Mouse (Mus musculus) heart, postnatal 14 days (tissue): ENCODE results near the gene Adcy5. TPM values are rescaled to one million over a fixed set of nuclear protein-coding genes. Genes with fewer than 3 reads are reported as not detected.
A peak's percentile ranks its signal among the peaks of the same experiment; 100 is the strongest.

ENCODE experiments used
- DNase-seq, 2 experiments: peaks; one replicate each; pipeline ENCODE4 v3.0.0; 2021 to 2022
- intact Hi-C: fragments of 180-260 bp; cut with DNase I; formaldehyde crosslinking; loops from one replicate; pipeline ENCODE4 v1.15.1; 2025
- total RNA-seq, 2 experiments: library from RNA; stranded (reverse); gene quantifications; 2 replicates each; pipeline ENCODE4 v1.2.3; 2021

Gene Adcy5
- total RNA-seq, 2 experiments from 2014 or later, result 50.4 to 50.9 TPM

DNA sequence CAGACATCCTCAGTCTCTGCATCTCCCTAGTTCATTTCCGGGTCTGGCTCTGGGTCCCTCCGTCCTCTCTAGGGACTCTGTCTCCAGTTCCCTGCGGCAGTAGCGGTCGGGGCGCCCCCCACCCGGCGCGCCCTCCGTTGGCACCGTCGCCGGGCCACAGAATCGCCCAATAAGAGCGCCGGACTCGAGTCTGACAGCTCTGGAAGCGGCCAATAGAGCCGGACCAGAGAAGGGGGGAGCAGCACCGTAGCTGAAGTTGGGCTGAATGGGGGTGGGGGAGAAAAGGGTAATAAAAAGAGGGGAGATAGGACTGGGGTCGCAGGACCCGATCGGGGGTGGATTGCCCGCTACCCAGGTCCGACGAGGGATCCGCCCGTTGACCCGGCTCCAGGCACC, 434 bp upstream of the Adcy5 start:
- intact Hi-C loops, result loop anchor here (2.0 kb wide), 1 partner anchor 43 kb away; no protein-coding TSS in a partner anchor
- DNase-seq, result peak in 1 of 2 experiments; percentile 60

DNA sequence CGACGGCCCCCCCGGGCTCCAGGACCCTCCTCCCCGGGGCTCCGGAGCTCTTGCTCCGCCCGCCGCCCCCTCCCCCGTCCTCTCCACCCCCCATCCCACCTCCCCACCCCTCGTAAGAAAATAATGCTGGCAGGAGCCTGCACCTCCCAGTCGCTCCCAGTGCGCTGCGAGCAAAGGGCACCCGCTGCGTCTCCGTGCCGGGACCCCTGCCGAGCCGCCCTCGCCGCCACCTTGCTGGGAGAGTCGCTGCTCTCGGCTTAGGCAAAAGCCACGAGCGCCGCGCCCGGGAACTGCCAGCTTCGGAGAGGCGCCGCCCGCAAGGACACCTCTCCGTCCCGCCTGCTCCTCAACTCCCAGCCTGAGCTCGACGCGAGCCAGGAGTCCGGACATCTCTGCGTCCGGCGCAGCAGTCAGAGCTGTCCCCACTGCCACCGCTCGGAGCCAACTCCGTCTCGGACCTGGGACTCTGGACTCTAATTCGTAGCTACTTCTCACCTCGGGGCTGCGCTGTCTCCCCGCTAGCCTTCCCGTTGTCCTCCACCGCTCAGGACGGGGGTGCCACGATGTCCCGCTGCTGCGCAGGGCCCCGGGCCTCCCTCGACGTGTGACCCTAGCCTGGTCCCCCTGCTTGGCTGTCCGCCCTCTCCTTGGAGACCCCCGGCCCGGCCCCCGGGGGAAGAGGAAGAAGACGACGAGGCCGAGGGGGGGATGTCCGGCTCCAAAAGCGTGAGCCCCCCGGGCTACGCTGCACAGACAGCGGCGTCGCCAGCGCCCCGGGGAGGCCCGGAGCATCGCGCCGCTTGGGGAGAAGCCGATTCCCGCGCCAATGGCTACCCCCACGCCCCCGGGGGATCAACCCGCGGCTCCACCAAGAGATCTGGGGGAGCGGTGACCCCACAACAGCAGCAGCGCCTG, 971 bp downstream of the Adcy5 start:
- DNase-seq, result peak; percentile 57 to 70
- intact Hi-C loops, result loop anchor here (1.0 to 5.0 kb wide), 3 partner anchors 45 to 115 kb away; no protein-coding TSS in a partner anchor

DNA sequence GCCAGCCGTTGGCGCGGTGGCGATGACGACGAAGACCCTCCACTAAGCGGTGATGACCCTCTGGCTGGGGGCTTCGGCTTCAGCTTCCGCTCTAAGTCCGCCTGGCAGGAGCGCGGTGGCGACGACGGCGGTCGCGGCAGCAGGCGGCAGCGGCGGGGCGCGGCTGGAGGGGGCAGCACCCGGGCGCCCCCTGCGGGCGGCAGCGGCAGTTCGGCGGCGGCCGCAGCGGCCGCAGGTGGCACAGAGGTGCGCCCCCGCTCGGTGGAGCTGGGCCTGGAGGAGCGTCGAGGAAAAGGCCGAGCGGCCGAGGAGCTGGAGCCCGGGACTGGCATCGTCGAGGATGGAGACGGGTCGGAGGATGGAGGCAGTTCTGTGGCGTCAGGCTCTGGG, 1.6 kb downstream of the Adcy5 start:
- DNase-seq, result peak; percentile 79
- intact Hi-C loops, result loop anchor here (1.0 to 5.0 kb wide), 2 partner anchors 99 to 114 kb away; no protein-coding TSS in a partner anchor

DNA sequence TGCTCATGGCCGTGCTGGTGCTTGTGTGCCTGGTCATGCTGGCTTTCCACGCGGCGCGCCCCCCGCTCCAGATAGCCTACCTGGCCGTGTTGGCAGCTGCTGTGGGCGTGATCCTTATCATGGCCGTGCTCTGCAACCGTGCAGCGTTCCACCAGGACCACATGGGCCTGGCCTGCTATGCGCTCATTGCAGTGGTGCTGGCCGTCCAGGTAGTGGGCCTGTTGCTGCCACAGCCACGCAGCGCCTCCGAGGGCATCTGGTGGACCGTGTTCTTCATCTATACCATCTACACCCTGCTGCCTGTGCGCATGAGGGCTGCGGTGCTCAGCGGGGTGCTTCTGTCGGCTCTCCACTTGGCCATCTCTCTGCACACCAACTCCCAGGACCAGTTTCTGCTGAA, 2.2 kb downstream of the Adcy5 start:
- intact Hi-C loops, result loop anchor here (1.0 to 5.0 kb wide), 2 partner anchors 100 to 113 kb away; no protein-coding TSS in a partner anchor
- no peak for DNase-seq

DNA sequence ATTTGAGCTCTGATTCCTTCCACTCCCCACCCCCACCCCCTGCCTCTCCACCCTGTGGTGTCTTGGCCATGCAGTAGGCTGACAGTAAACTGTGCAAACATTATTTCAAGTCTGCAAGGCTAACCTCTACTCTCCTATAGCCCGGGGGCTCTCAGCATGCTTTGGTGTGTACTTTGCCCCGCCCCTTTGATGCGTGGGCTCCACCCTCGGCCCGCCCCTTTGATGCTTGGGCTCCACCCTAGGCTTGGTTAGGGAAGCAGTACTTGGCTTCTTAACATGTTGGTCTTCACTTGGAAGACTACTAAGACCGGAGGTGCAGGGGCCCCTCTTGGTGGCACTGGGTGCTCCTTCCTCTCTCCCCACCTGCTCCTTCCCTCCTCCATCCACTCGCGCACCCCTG, 4.9 kb downstream of the Adcy5 start:
- intact Hi-C loops, result loop anchor here (5.0 kb wide), 1 partner anchor 102 kb away; no protein-coding TSS in a partner anchor
- DNase-seq, result no peak

DNA sequence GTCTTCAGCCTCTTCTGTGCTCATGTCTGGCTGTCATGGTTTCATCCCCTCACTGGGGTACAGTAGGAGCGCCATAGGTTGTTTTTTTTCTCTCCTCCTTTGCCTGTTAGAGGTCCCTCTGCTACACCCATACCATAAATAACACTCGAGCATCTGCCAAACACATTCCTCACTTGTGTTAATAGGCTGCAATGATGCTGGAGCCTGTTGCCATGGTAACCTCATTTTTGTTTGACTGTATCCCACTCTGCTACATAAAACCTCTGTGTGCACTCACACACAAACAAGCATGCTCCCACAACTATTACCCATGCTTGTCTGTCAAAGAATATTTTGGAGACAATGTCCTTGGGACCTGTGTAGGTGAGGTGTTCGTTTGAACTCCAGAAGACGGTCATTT, 5.3 kb downstream of the Adcy5 start:
- DNase-seq, result no peak
- intact Hi-C loops, result loop anchor here (5.0 kb wide), 1 partner anchor 103 kb away; no protein-coding TSS in a partner anchor

GRCm38 (mm10) chr16:35164361-35165224, 9.9 kb downstream of the Adcy5 start:
- no peak for DNase-seq
- intact Hi-C loops, result no loop called here

- DNase-seq, result no peak
- intact Hi-C loops, result no loop called here
These were observed 10.7 kb downstream of the Adcy5 start for GRCm38 (mm10) chr16:35165361-35165760.

DNA sequence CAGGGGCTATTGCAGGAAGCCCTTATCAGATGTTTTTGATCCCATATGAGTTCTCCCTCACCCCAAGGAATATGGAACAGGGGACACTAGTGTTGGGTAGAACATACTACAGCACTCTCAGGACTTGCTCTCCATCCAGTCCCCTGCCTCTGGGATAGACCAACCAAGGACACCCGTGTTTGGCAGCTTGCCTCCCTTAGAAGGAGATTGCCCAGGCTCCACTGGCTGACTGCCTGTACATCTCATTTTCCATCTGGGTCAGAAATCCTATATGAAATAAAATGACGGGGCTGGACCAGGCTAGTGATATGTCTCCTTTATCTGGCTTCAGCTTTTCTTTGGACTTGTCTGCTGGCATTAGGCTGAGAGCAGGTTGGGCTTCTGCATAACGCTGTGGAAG, 11.1 kb downstream of the Adcy5 start:
- intact Hi-C loops, result no loop called here
- no peak for DNase-seq

DNA sequence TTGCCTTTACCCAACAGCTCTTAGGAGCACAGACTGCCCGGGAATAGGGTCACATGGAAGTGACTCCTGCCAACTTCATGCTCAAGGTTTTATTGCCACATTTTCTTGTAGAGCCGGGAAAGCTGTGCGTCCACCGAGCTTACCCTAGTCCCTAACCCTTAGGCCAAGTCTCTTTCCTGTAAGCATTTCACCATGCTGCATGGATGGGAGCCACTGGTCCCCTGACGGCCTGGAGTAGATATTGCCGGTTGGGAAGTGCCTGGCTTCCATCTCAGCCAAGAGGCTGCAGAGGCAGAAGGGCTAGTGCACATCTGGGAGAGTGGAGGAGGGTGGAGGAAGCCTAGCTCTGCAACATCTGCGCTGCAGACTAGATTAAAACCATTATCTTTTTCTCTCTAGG, 14.8 kb downstream of the Adcy5 start:
- peak in 1 of 2 experiments; percentile 40 for DNase-seq
- intact Hi-C loops, result no loop called here

DNA sequence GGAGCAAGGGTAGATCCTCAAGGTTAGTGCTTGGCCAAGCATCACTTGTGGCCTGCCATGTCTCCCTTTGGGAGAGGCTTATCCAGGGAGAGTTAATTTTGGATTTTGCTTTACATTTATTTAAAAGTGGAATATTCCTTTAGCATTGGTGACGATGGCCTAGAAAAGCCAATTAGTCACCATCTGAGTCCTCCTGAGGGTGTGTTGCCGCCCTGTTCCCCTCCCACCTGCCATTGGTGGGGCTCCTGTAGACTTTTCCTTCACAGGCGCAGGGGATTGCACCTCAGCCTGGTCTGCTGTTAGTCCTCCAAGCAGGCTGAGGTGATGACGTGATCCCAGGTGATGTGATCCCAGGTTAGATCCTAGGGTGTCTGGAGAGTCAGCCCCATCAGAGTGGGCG, 17.5 kb downstream of the Adcy5 start:
- intact Hi-C loops, result no loop called here
- no peak for DNase-seq

- DNase-seq, result no peak
- intact Hi-C loops, result no loop called here
These were observed 23.8 kb downstream of the Adcy5 start for GRCm38 (mm10) chr16:35178516-35178915.

DNA sequence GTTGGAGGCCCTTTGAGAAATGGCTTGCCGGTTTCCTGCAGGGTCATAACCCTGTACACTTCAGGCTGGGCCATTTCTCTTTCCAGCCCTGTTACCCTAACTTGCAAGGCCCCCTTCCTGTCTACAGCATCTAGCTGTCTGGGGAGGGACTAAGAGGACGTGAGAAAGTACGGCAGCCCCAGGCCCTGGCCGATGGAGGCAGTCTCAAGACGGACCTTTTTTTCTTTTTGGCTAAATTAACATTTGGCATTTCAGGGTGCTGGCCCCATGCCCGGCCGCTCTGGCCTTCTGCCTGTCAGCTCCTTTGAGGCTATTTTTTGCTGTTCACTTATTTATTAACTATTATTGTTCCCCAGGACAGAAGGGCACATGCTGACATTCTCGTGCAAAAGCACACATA, 24.4 kb downstream of the Adcy5 start:
- DNase-seq, result peak; percentile 64 to 75
- intact Hi-C loops, result no loop called here

DNA sequence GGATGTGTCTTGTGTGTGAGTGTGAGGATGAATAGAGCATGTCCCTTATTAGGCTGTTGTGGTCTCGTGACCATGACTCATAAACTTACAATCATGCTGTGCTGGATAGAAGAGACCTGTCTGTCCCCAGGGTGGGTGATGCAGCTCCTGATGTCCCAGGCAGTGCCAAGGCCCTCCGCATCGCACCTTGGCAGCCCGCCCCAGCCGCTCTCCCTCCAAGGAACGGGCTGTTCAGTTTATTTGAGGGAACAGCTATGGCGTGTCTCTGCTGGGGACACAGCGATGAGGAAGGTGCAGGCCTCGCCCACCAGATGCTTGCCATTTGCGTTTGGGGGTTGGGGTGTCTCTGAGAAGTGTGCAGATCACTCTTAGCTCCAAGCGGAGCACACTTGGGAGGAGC, 28.5 kb downstream of the Adcy5 start:
- peak; percentile 62 to 70 for DNase-seq
- intact Hi-C loops, result no loop called here

DNA sequence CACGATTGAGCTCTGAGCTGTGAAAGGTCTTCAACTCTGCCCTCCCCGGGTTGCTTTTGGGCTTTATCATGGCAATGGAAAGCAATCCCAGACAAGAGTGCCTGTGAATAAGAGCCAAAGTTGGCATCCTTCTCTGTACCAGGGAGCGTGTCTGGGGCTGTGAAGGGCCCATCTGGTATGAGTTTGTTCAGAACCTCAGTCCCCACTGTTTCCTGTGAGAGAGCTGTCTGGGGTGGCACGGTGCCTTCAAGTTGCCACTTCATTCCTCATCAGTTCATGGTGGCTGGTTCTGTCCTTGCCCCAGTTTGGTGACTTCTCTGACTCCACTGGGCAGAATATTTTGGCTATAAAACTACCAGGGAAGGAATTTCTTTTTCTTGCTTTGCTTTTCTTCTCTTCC, 33.4 kb downstream of the Adcy5 start:
- no peak for DNase-seq
- intact Hi-C loops, result no loop called here

DNA sequence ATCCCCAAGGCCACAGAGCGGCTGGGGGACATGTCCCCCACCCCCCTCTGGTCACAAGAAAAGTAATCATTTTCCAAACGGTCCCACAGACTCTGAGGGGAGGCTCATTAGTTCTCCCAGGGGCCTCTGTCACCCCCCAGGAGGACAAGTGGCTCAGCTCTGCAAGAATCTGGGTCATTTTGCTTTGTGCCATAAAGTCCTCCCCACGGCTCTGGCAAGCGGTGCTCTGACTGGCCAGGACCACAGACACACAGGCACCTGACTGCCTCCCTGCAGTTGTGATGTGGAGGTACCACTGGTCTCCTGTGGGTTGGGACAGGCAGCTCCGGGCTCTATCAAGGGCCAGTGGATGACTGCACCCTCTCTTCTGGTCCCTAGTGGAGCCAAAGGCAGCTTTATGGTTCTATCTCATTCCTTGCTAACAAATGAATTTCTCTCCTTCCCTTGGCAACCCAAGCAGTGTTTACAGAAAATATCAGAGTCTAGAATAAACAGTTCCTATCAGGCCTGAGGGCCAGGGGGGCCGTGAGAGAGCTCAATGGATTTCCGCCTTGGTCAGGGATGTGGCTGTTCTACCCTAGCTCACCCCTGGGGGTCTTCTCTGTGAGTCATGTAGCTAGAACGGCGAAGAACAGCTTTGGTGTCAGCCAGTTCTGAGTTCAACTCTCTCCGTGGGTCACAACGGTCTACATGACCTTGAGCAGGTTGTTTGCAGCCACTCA, 34.9 kb downstream of the Adcy5 start:
- intact Hi-C loops, result no loop called here
- no peak for DNase-seq

DNA sequence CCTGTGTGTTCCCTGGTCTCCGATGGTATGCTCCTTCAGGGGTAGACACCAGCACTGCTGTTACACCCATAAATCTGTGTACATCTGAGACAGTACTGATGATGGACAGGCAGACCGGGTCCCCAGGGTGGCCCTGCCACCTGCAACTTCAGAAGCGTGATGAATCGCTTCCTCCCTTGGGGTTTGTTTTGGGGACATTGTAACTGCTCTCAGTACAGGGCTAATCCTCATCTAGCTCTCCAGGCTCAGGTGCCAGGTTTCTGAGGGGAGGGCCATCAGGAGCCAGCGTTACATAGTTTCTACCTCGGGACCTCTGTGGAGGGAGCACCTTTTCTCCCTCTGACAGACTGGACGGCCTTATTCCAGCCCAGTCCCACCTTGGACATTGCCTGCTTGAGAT, 36.1 kb downstream of the Adcy5 start:
- intact Hi-C loops, result no loop called here
- no peak for DNase-seq

- DNase-seq, result no peak
- intact Hi-C loops, result no loop called here
These were observed 36.6 kb downstream of the Adcy5 start for GRCm38 (mm10) chr16:35191271-35191670.

DNA sequence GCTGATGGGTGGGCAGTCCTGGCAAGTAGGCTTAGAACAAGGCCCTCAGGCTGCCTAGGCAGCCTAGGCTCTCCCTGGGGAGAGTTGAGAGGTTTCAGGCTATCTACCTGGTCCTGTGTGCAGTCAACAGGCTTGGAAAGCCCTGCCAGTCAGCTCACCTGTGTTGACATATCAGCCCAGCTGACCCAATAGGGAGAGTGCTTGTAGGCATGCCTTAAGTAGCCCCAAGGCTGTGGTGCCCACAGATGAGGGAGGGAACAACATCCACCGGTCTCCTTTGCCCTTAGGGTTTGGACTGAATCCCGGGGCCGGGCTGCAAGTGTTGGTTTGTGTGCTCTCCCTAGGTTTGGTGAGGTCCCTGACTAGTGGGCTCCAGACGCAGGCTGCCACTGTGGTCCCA, 37.8 kb downstream of the Adcy5 start:
- no peak for DNase-seq

GRCm38 (mm10) chr16:35193357-35193756, 38.7 kb downstream of the Adcy5 start:
- no peak for DNase-seq
- intact Hi-C loops, result no loop called here

More for the DNA sequence above, 37.8 kb downstream of the Adcy5 start:
- intact Hi-C loops, result no loop called here
